Mouse (Mus musculus): ENCODE data around the gene Lsm14b. TPM values are rescaled to one million over a fixed set of nuclear protein-coding genes. Genes with fewer than 3 reads are reported as not detected.

Lsm14b gene
- polyA plus RNA-seq, 1 experiment from 2014 or later: 20.6 TPM

DNA sequence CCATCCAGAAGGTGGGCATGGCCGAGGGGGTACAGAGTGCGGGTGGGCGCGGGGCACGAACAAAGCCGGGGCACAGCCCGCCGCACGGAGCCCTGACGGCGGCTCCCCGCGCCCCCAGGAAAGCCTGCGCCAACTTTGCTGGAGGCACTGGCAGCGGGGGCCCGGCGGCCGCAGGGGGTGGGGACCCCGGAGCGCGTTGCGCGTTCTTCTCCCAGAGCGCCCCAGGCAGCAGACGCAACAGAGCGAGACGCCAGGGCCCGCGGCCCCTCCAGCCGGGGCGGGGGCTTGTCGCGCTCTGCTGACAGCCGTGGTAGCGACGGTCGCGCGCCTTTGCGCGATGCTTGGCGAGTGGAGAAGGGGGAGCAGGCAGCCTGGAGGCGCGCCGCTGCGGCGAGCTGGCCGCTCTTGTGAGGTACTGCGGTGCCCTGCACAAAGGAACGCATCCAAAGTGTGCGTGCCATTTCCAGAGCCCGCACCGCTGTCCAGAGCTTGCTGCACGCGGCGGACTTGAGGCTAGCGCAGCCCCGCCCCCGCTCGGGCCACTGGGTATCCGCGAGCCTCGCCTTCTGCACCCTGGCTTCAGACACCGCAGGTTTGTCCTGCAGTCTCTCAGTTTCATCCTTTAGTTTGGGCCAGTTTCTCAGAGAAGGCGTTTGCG lies 18.2 kb downstream of the Lsm14b start:
- under 1% methylated on average over 63 of the region's 66 CpGs for WGBS
- no peaks in the 10 kb centered on the region for H3K9me3 ChIP-seq (replicated peaks)
- peak overlapping the region; percentile 87 for H3K4me2 ChIP-seq
- peak; percentile 66 for ATAC-seq
- peak overlapping the region; percentile 93 for H3K27ac ChIP-seq
- H3K4me1 ChIP-seq: peaks cover 43% of the 10 kb centered on the region
- no peaks in the 10 kb centered on the region for H3K27me3 ChIP-seq
- H3K9ac ChIP-seq: peak overlapping the region; percentile 86
- H3K4me3 ChIP-seq: peak overlapping the region; percentile 73
- H3K36me3 ChIP-seq (ENCODE audit: poor library complexity, severe bottlenecking): peaks cover 27% of the 10 kb centered on the region

GRCm38 (mm10) chr2:180045283-180045682 lies 20.5 kb downstream of the Lsm14b start:
- no peaks in the 10 kb centered on the region for H3K27me3 ChIP-seq
- no peak overlapping the region for H3K9ac ChIP-seq
- peaks cover 14% of the 10 kb centered on the region for H3K36me3 ChIP-seq (ENCODE audit: poor library complexity, severe bottlenecking)
- WGBS: 58% methylated on average over 4 of the region's 4 CpGs
- no peak for ATAC-seq
- no peak overlapping the region for H3K27ac ChIP-seq
- no peaks in the 10 kb centered on the region for H3K9me3 ChIP-seq (replicated peaks)
- H3K4me2 ChIP-seq: no peak overlapping the region
- peaks cover 34% of the 10 kb centered on the region for H3K4me1 ChIP-seq
- H3K4me3 ChIP-seq: no peak overlapping the region

DNA sequence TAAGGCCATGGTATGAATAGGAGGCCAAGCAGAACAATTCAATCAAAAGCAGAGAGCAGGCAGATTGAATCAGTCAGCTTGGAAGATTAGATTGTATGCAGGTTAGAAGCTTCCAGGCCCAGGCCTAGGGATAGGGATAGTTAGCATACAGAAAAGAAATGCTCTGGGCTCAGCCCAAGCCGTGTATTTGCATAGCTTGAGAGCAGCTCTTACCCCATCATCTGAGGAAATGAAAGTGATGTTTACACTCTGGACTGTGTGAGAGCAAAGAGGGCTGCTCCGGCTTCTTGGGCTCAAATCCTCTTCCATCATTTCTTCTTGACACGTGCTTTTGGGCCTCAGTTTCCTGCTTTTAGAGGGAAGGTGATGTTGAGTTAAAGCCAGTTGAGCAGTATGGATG lies 22.8 kb downstream of the Lsm14b start:
- 89% methylated on average over 3 of the region's 3 CpGs for WGBS
- Histone ChIP-seq H3K9ac (no peak overlapping the region), H3K4me2 (no peak overlapping the region), H3K4me3 (no peak overlapping the region), H3K27me3 (no peaks in the 10 kb centered on the region), H3K27ac (no peak overlapping the region), H3K9me3 (replicated peaks) (no peaks in the 10 kb centered on the region), H3K36me3 (ENCODE audit: poor library complexity, severe bottlenecking) (peaks cover 17% of the 10 kb centered on the region), H3K4me1 (peaks cover 23% of the 10 kb centered on the region)
- no peak for ATAC-seq

DNA sequence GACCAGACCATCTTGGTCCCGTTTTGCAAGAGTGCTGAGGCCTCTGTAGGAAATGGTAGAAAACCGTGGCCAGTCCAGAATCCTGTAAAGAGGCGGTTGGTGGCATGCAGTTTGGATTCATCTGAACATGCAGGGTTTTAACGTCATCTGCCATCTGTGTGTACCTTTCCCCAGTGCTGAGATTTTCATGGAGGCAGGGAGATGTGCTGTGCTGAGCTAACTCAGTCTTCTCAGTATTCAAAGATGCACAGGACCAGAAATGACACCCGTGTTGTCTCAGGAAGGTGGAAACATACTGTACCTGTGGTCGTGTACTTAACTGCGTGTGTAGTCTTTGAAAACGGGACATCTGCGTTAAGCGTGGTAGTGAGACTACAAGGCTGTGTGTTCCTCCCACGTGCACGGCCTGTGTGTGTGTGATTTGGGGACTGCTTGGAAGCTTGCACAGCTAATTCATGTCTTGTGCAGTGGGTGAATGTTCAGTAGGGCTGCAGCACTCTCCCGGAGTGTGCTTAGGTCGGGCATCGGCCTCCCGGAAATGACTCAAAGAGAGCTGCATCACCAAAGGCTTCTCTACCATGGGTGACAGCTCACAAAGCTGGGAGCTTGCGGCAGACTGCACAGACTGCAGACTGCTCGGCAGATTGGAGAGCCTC lies 23.3 kb downstream of the Lsm14b start:
- Histone ChIP-seq H3K9ac (no peak overlapping the region), H3K9me3 (replicated peaks) (no peaks in the 10 kb centered on the region), H3K4me1 (peaks cover 23% of the 10 kb centered on the region), H3K4me2 (no peak overlapping the region), H3K4me3 (no peak overlapping the region), H3K27me3 (no peaks in the 10 kb centered on the region), H3K36me3 (ENCODE audit: poor library complexity, severe bottlenecking) (peaks cover 23% of the 10 kb centered on the region), H3K27ac (no peak overlapping the region)
- ATAC-seq: no peak
- 94% methylated on average over 18 of the region's 18 CpGs for WGBS

- ATAC-seq: peak; percentile 56
- no peaks in the 10 kb centered on the region for H3K4me1 ChIP-seq
- peaks cover 49% of the 10 kb centered on the region for H3K36me3 ChIP-seq (ENCODE audit: poor library complexity, severe bottlenecking)
- no peak overlapping the region for H3K4me2 ChIP-seq
- H3K4me3 ChIP-seq: no peak overlapping the region
- no peaks in the 10 kb centered on the region for H3K9me3 ChIP-seq (replicated peaks)
- no peak overlapping the region for H3K27ac ChIP-seq
- H3K27me3 ChIP-seq: no peaks in the 10 kb centered on the region
- H3K9ac ChIP-seq: no peak overlapping the region
- WGBS: 21% methylated on average over 5 of the region's 5 CpGs
These were observed 26.2 kb downstream of the Lsm14b start for GRCm38 (mm10) chr2:180050986-180051385.

- H3K9me3 ChIP-seq (replicated peaks): no peaks in the 10 kb centered on the region
- ATAC-seq: 0 out of 2 replicates have a peak, but pooled peaks have one; percentile 9
- no peak overlapping the region for H3K9ac ChIP-seq
- H3K4me1 ChIP-seq: no peaks in the 10 kb centered on the region
- 92% methylated on average over 14 of the region's 14 CpGs for WGBS
- no peak overlapping the region for H3K4me3 ChIP-seq
- no peak overlapping the region for H3K4me2 ChIP-seq
- H3K36me3 ChIP-seq (ENCODE audit: poor library complexity, severe bottlenecking): peaks cover 50% of the 10 kb centered on the region
- H3K27me3 ChIP-seq: no peaks in the 10 kb centered on the region
- H3K27ac ChIP-seq: no peak overlapping the region
These were observed 27.4 kb downstream of the Lsm14b start for GRCm38 (mm10) chr2:180051986-180052733.

GRCm38 (mm10) chr2:180053001-180053400 lies 28.2 kb downstream of the Lsm14b start:
- no peaks in the 10 kb centered on the region for H3K27me3 ChIP-seq
- no peak overlapping the region for H3K27ac ChIP-seq
- no peaks in the 10 kb centered on the region for H3K4me1 ChIP-seq
- ATAC-seq: no peak
- H3K4me3 ChIP-seq: no peak overlapping the region
- H3K4me2 ChIP-seq: no peak overlapping the region
- peaks cover 56% of the 10 kb centered on the region for H3K36me3 ChIP-seq (ENCODE audit: poor library complexity, severe bottlenecking)
- no peaks in the 10 kb centered on the region for H3K9me3 ChIP-seq (replicated peaks)
- H3K9ac ChIP-seq: no peak overlapping the region
- 97% methylated on average over 9 of the region's 9 CpGs for WGBS

DNA sequence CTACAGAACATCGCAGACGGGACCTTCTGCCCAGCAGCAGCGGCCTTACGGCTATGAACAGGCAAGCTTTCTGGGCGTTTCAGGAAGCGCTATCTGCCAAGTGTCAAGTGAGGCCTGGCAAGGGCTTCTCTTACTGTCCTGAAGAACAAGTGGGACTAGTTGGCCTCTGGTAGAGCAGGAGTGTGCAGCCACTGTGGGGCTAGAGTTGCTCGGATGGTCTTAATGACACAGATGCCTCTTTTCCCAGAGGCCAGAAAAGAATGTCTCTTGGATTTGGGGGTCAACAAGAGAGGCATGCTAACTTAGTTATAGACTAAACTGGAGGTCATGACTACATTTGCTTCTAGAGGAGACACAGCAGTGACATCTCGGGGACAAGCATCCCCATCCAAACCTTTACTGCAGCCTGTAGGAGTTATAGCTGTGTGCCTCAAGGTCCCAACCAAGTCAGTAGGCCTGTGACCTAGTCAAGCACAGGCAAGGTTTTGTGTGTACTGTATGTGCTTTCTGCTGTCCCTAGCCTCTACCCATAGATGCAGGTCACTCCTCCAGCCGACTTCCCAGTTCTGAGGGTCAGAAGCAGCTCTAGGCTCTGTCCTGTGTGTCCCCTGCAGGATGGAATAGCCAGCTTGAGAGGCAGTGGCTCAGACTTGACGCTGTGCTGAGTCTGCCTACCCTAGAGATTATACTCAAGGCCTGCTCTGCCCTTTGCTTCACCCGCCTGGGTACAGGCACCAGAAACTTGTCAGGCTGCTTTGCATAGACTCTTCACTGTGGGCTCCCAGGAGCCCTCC lies 38.7 kb downstream of the Lsm14b start:
- Histone ChIP-seq H3K9ac (no peak overlapping the region), H3K36me3 (ENCODE audit: poor library complexity, severe bottlenecking) (peaks cover 86% of the 10 kb centered on the region), H3K4me1 (no peaks in the 10 kb centered on the region), H3K27ac (no peak overlapping the region), H3K9me3 (replicated peaks) (no peaks in the 10 kb centered on the region), H3K27me3 (no peaks in the 10 kb centered on the region), H3K4me3 (no peak overlapping the region), H3K4me2 (no peak overlapping the region)
- no peak for ATAC-seq
- WGBS: 95% methylated on average over 11 of the region's 11 CpGs

DNA sequence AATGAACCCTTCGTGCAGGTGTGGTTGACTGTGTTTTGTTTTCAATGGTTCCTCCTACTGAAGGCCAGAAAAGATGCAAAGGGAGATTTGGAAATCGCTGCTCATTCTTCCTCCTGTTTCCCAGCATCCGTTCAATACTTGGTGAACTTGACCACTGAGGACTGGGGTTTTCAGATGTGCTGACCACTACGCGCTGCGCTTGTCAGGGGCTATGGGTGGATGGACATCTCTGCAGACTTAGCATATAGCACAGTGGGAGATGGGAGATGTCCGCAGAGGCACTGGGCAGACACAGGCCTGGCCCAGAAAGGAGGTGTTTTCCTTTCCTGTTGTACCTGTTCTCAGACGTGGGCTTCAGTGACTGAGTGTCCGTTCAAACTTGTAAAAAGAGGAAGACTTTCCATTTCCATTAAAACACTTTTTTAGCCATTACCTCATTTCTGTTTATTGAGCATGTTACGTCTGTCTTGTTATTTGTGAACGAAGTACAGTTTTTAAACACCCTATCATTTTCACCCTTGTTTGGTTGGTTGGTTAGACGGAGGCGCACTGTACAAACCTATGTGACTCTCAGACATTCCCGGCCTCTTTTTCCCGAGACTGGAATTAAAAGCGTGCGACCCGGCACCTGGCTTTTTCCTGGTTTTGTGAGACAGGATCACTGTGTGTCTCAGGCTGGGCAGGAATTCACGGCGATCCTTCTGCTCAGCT lies 45.1 kb downstream of the Lsm14b start:
- 37% methylated on average over 20 of the region's 20 CpGs for WGBS
- Histone ChIP-seq H3K36me3 (ENCODE audit: poor library complexity, severe bottlenecking) (peaks cover 31% of the 10 kb centered on the region), H3K4me1 (peaks cover 15% of the 10 kb centered on the region), H3K9ac (peak overlapping the region; percentile 77), H3K27me3 (no peaks in the 10 kb centered on the region), H3K9me3 (replicated peaks) (no peaks in the 10 kb centered on the region), H3K4me2 (peak overlapping the region; percentile 93), H3K4me3 (peak overlapping the region; percentile 75), H3K27ac (peak overlapping the region; percentile 82)
- ATAC-seq: peak; percentile 77

DNA sequence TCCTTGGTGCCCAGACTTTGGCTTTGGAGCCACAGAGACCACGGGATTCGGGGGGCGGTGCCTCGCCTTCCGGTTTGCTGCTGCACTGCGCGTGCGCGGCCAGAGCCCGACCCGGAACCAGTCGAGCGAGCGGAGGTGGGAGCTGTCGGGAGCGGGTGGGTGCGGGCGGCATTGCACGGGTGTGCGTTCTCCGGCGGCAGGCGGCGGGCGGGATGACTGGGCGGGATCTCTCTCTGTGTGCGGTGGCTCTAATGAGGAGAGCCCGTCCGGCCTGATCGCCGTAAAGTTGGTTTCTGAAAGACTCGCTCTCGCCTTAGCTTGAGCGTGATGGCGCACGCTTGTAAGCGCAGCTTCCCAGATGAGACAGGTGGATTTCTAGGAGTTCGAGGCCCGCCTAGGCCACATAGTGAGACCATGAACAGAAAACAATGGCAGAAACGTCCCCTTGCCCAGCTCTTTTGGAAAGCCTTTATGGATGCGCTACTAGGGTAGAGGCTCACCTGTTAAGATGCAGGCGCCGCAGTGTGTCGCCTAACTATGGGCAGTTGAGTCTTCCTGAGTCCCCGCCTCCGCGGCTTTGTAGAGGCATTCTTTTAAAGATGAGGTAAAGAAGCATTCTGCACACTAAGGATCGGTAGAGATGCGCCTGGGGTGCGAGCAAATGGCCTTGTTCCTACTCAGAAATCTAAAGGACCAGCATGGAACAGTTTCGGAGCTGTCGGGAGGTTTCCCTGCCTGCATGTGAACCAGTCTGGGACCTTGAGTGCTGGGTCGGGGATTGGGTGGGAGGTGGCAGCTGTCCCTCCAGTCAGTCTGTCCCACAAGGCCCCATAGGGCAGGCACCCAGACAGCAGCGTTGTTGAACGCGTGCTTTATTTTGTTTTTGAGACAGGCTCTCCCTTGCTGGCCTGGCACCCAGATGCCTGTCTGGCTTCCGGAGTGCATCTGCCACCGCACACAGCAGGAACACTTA lies 46.0 kb downstream of the Lsm14b start, which contains the start of gene Mtg2:
TSS of gene Mtg2 (plus strand) at position 108 of the 973 bp plus-strand sequence.
- peaks cover 23% of the 10 kb centered on the region for H3K36me3 ChIP-seq (ENCODE audit: poor library complexity, severe bottlenecking)
- H3K27ac ChIP-seq: peak within 1 kb of the TSS; percentile 82
- peak within 1 kb of the TSS; percentile 75 for H3K4me3 ChIP-seq
- peak within 1 kb of the TSS; percentile 93 for H3K4me2 ChIP-seq
- ATAC-seq: peak; percentile 98
- H3K4me1 ChIP-seq: peaks cover 15% of the 10 kb centered on the region
- H3K9me3 ChIP-seq (replicated peaks): no peaks in the 10 kb centered on the region
- no peaks in the 10 kb centered on the region for H3K27me3 ChIP-seq
- WGBS: 5% methylated on average over 58 of the region's 58 CpGs
- peak within 1 kb of the TSS; percentile 77 for H3K9ac ChIP-seq
